Mouse (Mus musculus) ES-CJ7 (cell line): ENCODE results near the gene Ndufv1.
"Not testable (repeated sequence)": the region's sequence is repeated elsewhere in the genome, so short reads cannot be mapped to it uniquely, and the experiment has no call there.

Experiments used
- DNase-seq: peaks from one replicate; pipeline ENCODE4 v3.0.0; 2011; ENCODE audit warnings: low read depth, low spot score

Ndufv1 gene

GRCm38 (mm10) chr19:4044109-4044508 lies 31.5 kb upstream of the Ndufv1 start:
- not testable (repeated sequence) for DNase-seq

- DNase-seq: peak; percentile 76
Measured at GRCm38 (mm10) chr19:4042124-4042523, 29.5 kb upstream of the Ndufv1 start.

GRCm38 (mm10) chr19:4041500-4041899 lies 28.9 kb upstream of the Ndufv1 start:
- DNase-seq: not testable (repeated sequence)

GRCm38 (mm10) chr19:4040941-4041340 lies 28.3 kb upstream of the Ndufv1 start:
- not testable (repeated sequence) for DNase-seq

- DNase-seq: peak; percentile 70
Measured at GRCm38 (mm10) chr19:4037788-4038232, 25.2 kb upstream of the Ndufv1 start, which contains the start of gene Gstp1. Gene Gstp1, minus strand, starts transcription at chr19:4037985.

- not testable (repeated sequence) for DNase-seq
Measured at GRCm38 (mm10) chr19:4037154-4037787, 24.7 kb upstream of the Ndufv1 start.

GRCm38 (mm10) chr19:4036327-4037045 lies 23.9 kb upstream of the Ndufv1 start:
- DNase-seq: no peak

GRCm38 (mm10) chr19:4033742-4034141 lies 21.1 kb upstream of the Ndufv1 start:
- DNase-seq: no peak

- DNase-seq: no peak
Measured at GRCm38 (mm10) chr19:4033298-4033697, 20.7 kb upstream of the Ndufv1 start.

- no peak for DNase-seq
Measured at GRCm38 (mm10) chr19:4032668-4033067, 20.1 kb upstream of the Ndufv1 start.

GRCm38 (mm10) chr19:4027576-4027975 lies 15.0 kb upstream of the Ndufv1 start:
- DNase-seq: no peak

GRCm38 (mm10) chr19:4023185-4023584 lies 10.6 kb upstream of the Ndufv1 start:
- no peak for DNase-seq

GRCm38 (mm10) chr19:4018743-4019583 lies 6.4 kb upstream of the Ndufv1 start:
- peak; percentile 85 for DNase-seq

- no peak for DNase-seq
Measured at GRCm38 (mm10) chr19:4017921-4018587, 5.4 kb upstream of the Ndufv1 start.

GRCm38 (mm10) chr19:4015635-4016034 lies 3.0 kb upstream of the Ndufv1 start:
- DNase-seq: no peak

GRCm38 (mm10) chr19:4014802-4015201 lies 2.2 kb upstream of the Ndufv1 start:
- DNase-seq: no peak

- no peak for DNase-seq
Measured at GRCm38 (mm10) chr19:4013066-4013465, 460 bp upstream of the Ndufv1 start.

GRCm38 (mm10) chr19:4011086-4011485 lies 1.5 kb downstream of the Ndufv1 start:
- no peak for DNase-seq

- no peak for DNase-seq
Measured at GRCm38 (mm10) chr19:4005971-4006370, 6.6 kb downstream of the Ndufv1 start.

- DNase-seq: no peak
Measured at GRCm38 (mm10) chr19:4005091-4005490, 7.5 kb downstream of the Ndufv1 start.

- DNase-seq: no peak
Measured at GRCm38 (mm10) chr19:4004331-4004730, 8.3 kb downstream of the Ndufv1 start.

- no peak for DNase-seq
Measured at GRCm38 (mm10) chr19:4003641-4004040, 9.0 kb downstream of the Ndufv1 start.
